7 mouse cellular contexts compared by ENCODE assay signal in the genomic region with DNA sequence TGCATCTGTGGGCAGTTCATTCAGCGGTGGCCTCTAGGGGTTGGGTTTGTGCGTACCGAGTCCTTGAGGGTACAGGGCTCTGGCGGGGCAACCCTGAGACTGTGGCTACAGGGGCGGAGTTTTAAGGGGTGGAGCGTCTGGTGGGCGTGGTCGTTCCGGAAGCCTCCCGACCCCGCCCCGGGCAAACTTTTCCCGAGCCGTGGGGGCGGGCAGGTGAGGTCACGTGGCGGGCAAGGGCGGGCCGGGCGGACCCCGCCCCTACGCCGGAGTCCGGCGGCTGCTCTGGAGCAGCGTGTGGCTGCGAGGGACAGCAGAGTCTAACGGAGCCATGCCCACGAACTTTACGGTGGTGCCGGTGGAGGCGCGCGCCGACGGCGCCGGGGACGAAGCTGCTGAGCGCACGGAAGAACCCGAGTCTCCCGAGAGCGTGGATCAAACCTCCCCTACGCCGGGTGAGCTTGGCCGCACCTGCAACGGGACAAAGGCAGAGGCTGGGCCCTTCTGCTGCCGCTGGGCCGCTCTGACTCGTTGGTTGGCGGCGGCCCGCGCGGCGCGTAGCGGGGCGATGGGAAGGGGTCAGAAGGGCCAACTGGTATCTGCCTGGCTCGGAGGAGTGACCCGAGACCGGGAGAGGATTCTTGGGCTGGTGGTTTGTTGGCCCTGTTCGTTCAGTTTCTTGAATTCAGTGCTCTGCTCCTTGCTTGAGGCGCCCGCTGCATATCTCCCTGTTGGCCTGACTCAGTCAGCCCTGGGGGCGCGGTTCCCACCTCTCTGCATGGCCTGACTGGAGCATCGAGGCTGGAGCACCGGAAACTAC. TPM values are rescaled to one million over a fixed set of nuclear protein-coding genes. Genes with fewer than 3 reads are reported as not detected.
A peak's percentile ranks its signal among the peaks of the same experiment; 100 is the strongest.
DNase-seq lines count a peak whose midpoint lies in the region; ATAC-seq and TF ChIP-seq lines count a peak whose summit lies in the region.

No protein-coding gene starts in this region.

- peak overlapping the region; percentile 46 for H3K4me3 ChIP-seq in cortical plate, adult 2 months (ENCODE audit: insufficient read depth, low read length)
- H3K4me3 ChIP-seq in limb, embryonic 10.5 days = peak overlapping the region; percentile 82
- H3K4me3 ChIP-seq in midbrain, embryonic 11.5 days (ENCODE audit: low read depth, low read length) = peak overlapping the region; percentile 77
- H3K4me3 ChIP-seq in small intestine, adult 2 months (ENCODE audit: low read depth, low read length) = peak overlapping the region; percentile 89

- WGBS in limb, embryonic 10.5 days = under 1% methylated on average over 70 of the region's 70 CpGs
- under 1% methylated on average over 69 of the region's 70 CpGs for WGBS in midbrain, embryonic 11.5 days
- WGBS in small intestine, adult 2 months = under 1% methylated on average over 70 of the region's 70 CpGs

- H3K27me3 ChIP-seq in limb, embryonic 10.5 days (ENCODE audit: low read depth, poor library complexity, severe bottlenecking) = no peaks in the 10 kb centered on the region
- no peaks in the 10 kb centered on the region; the same call in 1 of the 2 replicates for H3K27me3 ChIP-seq in midbrain, embryonic 11.5 days (ENCODE audit: control insufficient read depth, insufficient read depth, low read length)
- H3K27me3 ChIP-seq in small intestine, adult 2 months (ENCODE audit: control insufficient read depth, insufficient read depth, low read length) = no peaks in the 10 kb centered on the region

- H3K9ac ChIP-seq in midbrain, embryonic 11.5 days (ENCODE audit: low read length) = peak overlapping the region; percentile 93

- no peak for TF ChIP-seq POLR2A in cortical plate, adult 2 months (IDR thresholded peaks at IDR 0.05; ENCODE audit: extremely low read depth, insufficient read depth, low read length)
- peak; percentile 83 for TF ChIP-seq POLR2A in small intestine, adult 2 months (IDR thresholded peaks at IDR 0.05; ENCODE audit: low read depth, low read length)

- H3K27ac ChIP-seq in cortical plate, adult 2 months (ENCODE audit: insufficient read depth, low read length) = no peak overlapping the region
- H3K27ac ChIP-seq in limb, embryonic 10.5 days = peak overlapping the region; percentile 91
- no peak overlapping the region for H3K27ac ChIP-seq in midbrain, embryonic 11.5 days (ENCODE audit: low read depth, low read length)
- peak overlapping the region; percentile 82 for H3K27ac ChIP-seq in small intestine, adult 2 months (ENCODE audit: insufficient read depth, low read depth, low read length)

- H3K9me3 ChIP-seq in limb, embryonic 10.5 days (replicated peaks) = no peaks in the 10 kb centered on the region
- no peaks in the 10 kb centered on the region for H3K9me3 ChIP-seq in midbrain, embryonic 11.5 days (ENCODE audit: control insufficient read depth, low read length)

- peak; percentile 93 for ATAC-seq in midbrain, embryonic 11.5 days (ENCODE audit: low FRiP score)

- peak overlapping the region; percentile 91 for H3K4me2 ChIP-seq in midbrain, embryonic 11.5 days

- H3K4me1 ChIP-seq in cortical plate, adult 2 months (ENCODE audit: control insufficient read depth, insufficient read depth, low read length) = no peaks in the 10 kb centered on the region
- H3K4me1 ChIP-seq in limb, embryonic 10.5 days = peaks cover 49% of the 10 kb centered on the region
- H3K4me1 ChIP-seq in midbrain, embryonic 11.5 days (ENCODE audit: control insufficient read depth, insufficient read depth, low read length) = peaks cover 15% of the 10 kb centered on the region
- peaks cover 43% of the 10 kb centered on the region for H3K4me1 ChIP-seq in small intestine, adult 2 months (ENCODE audit: control insufficient read depth, insufficient read depth, insufficient read length, low read length)

- H3K36me3 ChIP-seq in limb, embryonic 10.5 days = peaks cover 25% of the 10 kb centered on the region
- H3K36me3 ChIP-seq in midbrain, embryonic 11.5 days (ENCODE audit: control insufficient read depth, insufficient read depth, low read length) = no peaks in the 10 kb centered on the region
- H3K36me3 ChIP-seq in small intestine, adult 2 months (ENCODE audit: control insufficient read depth, insufficient read depth, low read length) = peaks cover 4% of the 10 kb centered on the region; the same call in 1 of the 2 replicates

- TF ChIP-seq CTCF in cortical plate, adult 2 months (IDR thresholded peaks at IDR 0.05; ENCODE audit: extremely low read depth, insufficient read depth, low read length) = no peak
- TF ChIP-seq CTCF in small intestine, adult 2 months (IDR thresholded peaks at IDR 0.05; ENCODE audit: extremely low read depth, insufficient read length, insufficient replicate concordance, low read depth, low read length) = no peak; the same call in 1 of the 2 replicates

- DNase-seq in T-cell, adult 2 months (ENCODE audit: low spot score) = peak; percentile 75
- peak; percentile 79 for DNase-seq in gastrocnemius, postnatal 10 days
- DNase-seq in hindlimb bud, embryonic 11.5 days (ENCODE audit: extremely low spot score, low read depth, low spot score) = peak; percentile 54
- peak; percentile 98 for DNase-seq in limb, embryonic 10.5 days (ENCODE audit: low spot score)
- peak; percentile 99 for DNase-seq in midbrain, embryonic 11.5 days (ENCODE audit: low spot score, missing footprints)

RNA-seq across cellular contexts. Expression of a gene that starts 30.8 kb away (rescaled TPM):
- 5.8 and 6.0 TPM in 2 replicates for polyA plus RNA-seq in cortical plate, adult 2 months (2012; rRNA removed)
- total RNA-seq in gastrocnemius, postnatal 10 days (2021) = 1 to 10 TPM; 5.5 to 7.7 TPM
- 49.5 and 59.6 TPM in 2 replicates for polyA plus RNA-seq in limb, embryonic 10.5 days (2016; fragmentation: Nextera tagmentation; extraction: Ambion mirVana)
- 34.3 and 38.2 TPM in 2 replicates for polyA plus RNA-seq in midbrain, embryonic 11.5 days (2014; fragmentation: Nextera tagmentation; extraction: Ambion mirVana)
- 74.3 and 147 TPM in 2 replicates for polyA plus RNA-seq in small intestine, adult 2 months (2012; rRNA removed)

RNA-seq across cellular contexts. Expression of a gene that starts 59.0 kb away (rescaled TPM):
- polyA plus RNA-seq in cortical plate, adult 2 months (2012; rRNA removed) = 0.28 and 0.79 TPM in 2 replicates
- total RNA-seq in gastrocnemius, postnatal 10 days (2021) = not detected
- not detected in 2 replicates for polyA plus RNA-seq in limb, embryonic 10.5 days (2016; fragmentation: Nextera tagmentation; extraction: Ambion mirVana)
- 0.14 and 0.17 TPM in 2 replicates for polyA plus RNA-seq in midbrain, embryonic 11.5 days (2014; fragmentation: Nextera tagmentation; extraction: Ambion mirVana)
- polyA plus RNA-seq in small intestine, adult 2 months (2012; rRNA removed) = 246 and 934 TPM in 2 replicates

Comparison
In these comparisons a context has a peak if more than half of its experiments do, and no peak if none do; other contexts are left out.
1. H3K27ac ChIP-seq: peak in limb, embryonic 10.5 days (single experiment) and small intestine, adult 2 months (single experiment); none in cortical plate, adult 2 months (single experiment) and midbrain, embryonic 11.5 days (single experiment).
2. RNA of a gene that starts 59.0 kb away (polyA plus RNA-seq): 246 to 934 TPM in small intestine, adult 2 months; 0.28 to 0.79 TPM in cortical plate, adult 2 months, 0.14 to 0.17 TPM in midbrain, embryonic 11.5 days and not detected in limb, embryonic 10.5 days; every median in the first group is over 100 times any median in the second.
3. Peak in every context shown above with its lines, with median percentiles within 50 percentile points of each other: DNase-seq and H3K4me3 ChIP-seq.